Mouse (Mus musculus): ENCODE data around the gene Sesn1. TPM values are rescaled to one million over a fixed set of nuclear protein-coding genes. Genes with fewer than 3 reads are reported as not detected.
A peak's percentile ranks its signal among the peaks of the same experiment; 100 is the strongest.

The Sesn1 gene
- total RNA-seq (2014; fragmentation: Nextera tagmentation), result 27.1 and 30.3 TPM in 2 replicates
- total RNA-seq (2017), result 46.7 and 49.3 TPM in 2 replicates
- polyA plus RNA-seq (2012), result 7.2 and 9.1 TPM in 2 replicates

GRCm38 (mm10) chr10:41809771-41810563 is at the start of gene Sesn1, which contains the start of gene Cep57l1:
TSS of gene Sesn1 (plus strand) at chr10:41809935.
TSS of gene Cep57l1 (minus strand) at chr10:41809871.
- peak; percentile 88 for DNase-seq (ENCODE audit: low spot score)
- H3K9me3 ChIP-seq (replicated peaks), result no peaks in the 10 kb centered on the region
- TF ChIP-seq GATA2 (IDR thresholded peaks at IDR 0.05; ENCODE audit: borderline replicate concordance, low read depth, low read length) (no peak), POLR2AphosphoS5 (IDR thresholded peaks at IDR 0.05; ENCODE audit: insufficient replicate concordance, low read depth, low read length) (no peak), GATA1 (IDR thresholded peaks at IDR 0.05; ENCODE audit: borderline replicate concordance, low read length) (no peak), CTCF (IDR thresholded peaks at IDR 0.05; ENCODE audit: low read depth, low read length) (no peak), TAL1 (conservative IDR thresholded peaks at IDR 0.05; ENCODE audit: low read depth, low read length) (no peak)
- no peaks in the 10 kb centered on the region for H3K27me3 ChIP-seq (ENCODE audit: insufficient read depth, low read length)
- peaks cover 39% of the 10 kb centered on the region for H3K4me1 ChIP-seq (ENCODE audit: insufficient read depth, low read depth, low read length)
- H3K4me3 ChIP-seq (ENCODE audit: low read depth, low read length), result peak within 1 kb of the TSS; percentile 86
- peaks cover 25% of the 10 kb centered on the region for H3K36me3 ChIP-seq (replicated peaks)
- peak; percentile 69 for ATAC-seq (ENCODE audit: extremely low read depth, insufficient number of reproducible peaks, low FRiP score, poor library complexity, severe bottlenecking)

GRCm38 (mm10) chr10:41760866-41761265 is 48.9 kb upstream of the Sesn1 start:
- no peak for TF ChIP-seq CTCF (IDR thresholded peaks at IDR 0.05; ENCODE audit: low read depth, low read length)
- TF ChIP-seq GATA1 (IDR thresholded peaks at IDR 0.05; ENCODE audit: borderline replicate concordance, low read length), result no peak
- TF ChIP-seq GATA2 (IDR thresholded peaks at IDR 0.05; ENCODE audit: borderline replicate concordance, low read depth, low read length), result no peak
- Histone ChIP-seq H3K36me3 (replicated peaks) (peaks cover 45% of the 10 kb centered on the region), H3K9me3 (replicated peaks) (no peaks in the 10 kb centered on the region), H3K27me3 (ENCODE audit: insufficient read depth, low read length) (no peaks in the 10 kb centered on the region), H3K4me3 (ENCODE audit: low read depth, low read length) (no peak overlapping the region), H3K4me1 (ENCODE audit: insufficient read depth, low read depth, low read length) (peaks cover 5% of the 10 kb centered on the region; the same call in 1 of the 2 replicates)
- DNase-seq (ENCODE audit: low spot score), result no peak
- no peak for ATAC-seq (ENCODE audit: extremely low read depth, insufficient number of reproducible peaks, low FRiP score, poor library complexity, severe bottlenecking)

- peaks cover 43% of the 10 kb centered on the region for H3K36me3 ChIP-seq (replicated peaks)
- H3K4me3 ChIP-seq (ENCODE audit: low read depth, low read length), result no peak overlapping the region
- ATAC-seq (ENCODE audit: extremely low read depth, insufficient number of reproducible peaks, low FRiP score, poor library complexity, severe bottlenecking) (no peak), DNase-seq (ENCODE audit: low spot score) (no peak)
- H3K9me3 ChIP-seq (replicated peaks), result no peaks in the 10 kb centered on the region
- TF ChIP-seq GATA2 (IDR thresholded peaks at IDR 0.05; ENCODE audit: borderline replicate concordance, low read depth, low read length), result no peak
- no peak for TF ChIP-seq TAL1 (conservative IDR thresholded peaks at IDR 0.05; ENCODE audit: low read depth, low read length)
- TF ChIP-seq GATA1 (IDR thresholded peaks at IDR 0.05; ENCODE audit: borderline replicate concordance, low read length), result no peak
- no peak for TF ChIP-seq POLR2AphosphoS5 (IDR thresholded peaks at IDR 0.05; ENCODE audit: insufficient replicate concordance, low read depth, low read length)
- no peak for TF ChIP-seq CTCF (IDR thresholded peaks at IDR 0.05; ENCODE audit: low read depth, low read length)
- no peaks in the 10 kb centered on the region for H3K27me3 ChIP-seq (ENCODE audit: insufficient read depth, low read length)
- peaks cover 5% of the 10 kb centered on the region; the same call in 1 of the 2 replicates for H3K4me1 ChIP-seq (ENCODE audit: insufficient read depth, low read depth, low read length)
These were observed 45.9 kb upstream of the Sesn1 start for GRCm38 (mm10) chr10:41763741-41764385.

- TF ChIP-seq POLR2AphosphoS5 (IDR thresholded peaks at IDR 0.05; ENCODE audit: insufficient replicate concordance, low read depth, low read length) (no peak), GATA1 (IDR thresholded peaks at IDR 0.05; ENCODE audit: borderline replicate concordance, low read length) (no peak)
- DNase-seq (ENCODE audit: low spot score), result no peak
These were observed 44.1 kb upstream of the Sesn1 start for GRCm38 (mm10) chr10:41765586-41765985.

GRCm38 (mm10) chr10:41766280-41766679 is 43.5 kb upstream of the Sesn1 start:
- Histone ChIP-seq H3K27me3 (ENCODE audit: insufficient read depth, low read length) (no peaks in the 10 kb centered on the region), H3K36me3 (replicated peaks) (peaks cover 30% of the 10 kb centered on the region), H3K4me3 (ENCODE audit: low read depth, low read length) (no peak overlapping the region), H3K9me3 (replicated peaks) (no peaks in the 10 kb centered on the region), H3K4me1 (ENCODE audit: insufficient read depth, low read depth, low read length) (no peaks in the 10 kb centered on the region; the same call in 1 of the 2 replicates)
- ATAC-seq (ENCODE audit: extremely low read depth, insufficient number of reproducible peaks, low FRiP score, poor library complexity, severe bottlenecking) (no peak), DNase-seq (ENCODE audit: low spot score) (no peak)
- TF ChIP-seq GATA2 (IDR thresholded peaks at IDR 0.05; ENCODE audit: borderline replicate concordance, low read depth, low read length) (no peak), TAL1 (conservative IDR thresholded peaks at IDR 0.05; ENCODE audit: low read depth, low read length) (no peak), POLR2AphosphoS5 (IDR thresholded peaks at IDR 0.05; ENCODE audit: insufficient replicate concordance, low read depth, low read length) (no peak), CTCF (IDR thresholded peaks at IDR 0.05; ENCODE audit: low read depth, low read length) (no peak), GATA1 (IDR thresholded peaks at IDR 0.05; ENCODE audit: borderline replicate concordance, low read length) (no peak)

More at GRCm38 (mm10) chr10:41765586-41765985, 44.1 kb upstream of the Sesn1 start:
- no peaks in the 10 kb centered on the region for H3K27me3 ChIP-seq (ENCODE audit: insufficient read depth, low read length)
- no peaks in the 10 kb centered on the region; the same call in 1 of the 2 replicates for H3K4me1 ChIP-seq (ENCODE audit: insufficient read depth, low read depth, low read length)
- H3K36me3 ChIP-seq (replicated peaks), result peaks cover 35% of the 10 kb centered on the region
- ATAC-seq (ENCODE audit: extremely low read depth, insufficient number of reproducible peaks, low FRiP score, poor library complexity, severe bottlenecking), result no peak
- no peaks in the 10 kb centered on the region for H3K9me3 ChIP-seq (replicated peaks)
- no peak overlapping the region for H3K4me3 ChIP-seq (ENCODE audit: low read depth, low read length)

- DNase-seq (ENCODE audit: low spot score), result no peak
- ATAC-seq (ENCODE audit: extremely low read depth, insufficient number of reproducible peaks, low FRiP score, poor library complexity, severe bottlenecking), result no peak
- no peak for TF ChIP-seq POLR2AphosphoS5 (IDR thresholded peaks at IDR 0.05; ENCODE audit: insufficient replicate concordance, low read depth, low read length)
- H3K4me1 ChIP-seq (ENCODE audit: insufficient read depth, low read depth, low read length), result no peaks in the 10 kb centered on the region; the same call in 1 of the 2 replicates
- peaks cover 29% of the 10 kb centered on the region for H3K36me3 ChIP-seq (replicated peaks)
- no peak overlapping the region for H3K4me3 ChIP-seq (ENCODE audit: low read depth, low read length)
- H3K9me3 ChIP-seq (replicated peaks), result no peaks in the 10 kb centered on the region
- no peaks in the 10 kb centered on the region for H3K27me3 ChIP-seq (ENCODE audit: insufficient read depth, low read length)
These were observed 42.5 kb upstream of the Sesn1 start for GRCm38 (mm10) chr10:41767254-41767653.

Data from G1E (cell line).